Mouse (Mus musculus) hindbrain, embryonic 12.5 days (tissue): Measurements from ENCODE around the gene Vwa5b2. TPM values are rescaled to one million over a fixed set of nuclear protein-coding genes. Genes with fewer than 3 reads are reported as not detected.
A peak's percentile ranks its signal among the peaks of the same experiment; 100 is the strongest.

ENCODE experiments used
- ATAC-seq: fragments of 200-750 bp; cut with Nextera tagmentation; 2 replicates; pipeline ENCODE4 v1.8.0; 2017; ENCODE audit warnings: moderate TSS enrichment; ENCODE audit not compliant: low FRiP score
- H3K27ac ChIP-seq: fragments of 300-500 bp; sonication (generic); 2 replicates; pipeline ENCODE4 v1.5.1; 2016; ENCODE audit warnings: mild to moderate bottlenecking
- H3K27me3 ChIP-seq: fragments of 300-500 bp; sonication (generic); 2 replicates; pipeline ENCODE4 v1.6.1; 2016; ENCODE audit warnings: mild to moderate bottlenecking
- H3K36me3 ChIP-seq: fragments of 300-500 bp; sonication (generic); 2 replicates; pipeline ENCODE4 v1.6.1; 2016; ENCODE audit warnings: mild to moderate bottlenecking
- H3K4me1 ChIP-seq: fragments of 300-500 bp; sonication (generic); 2 replicates; pipeline ENCODE4 v1.6.1; 2016
- H3K4me2 ChIP-seq: fragments of 300-500 bp; sonication (generic); replicated peaks from 2 replicates; pipeline ENCODE4 v1.6.1; 2016; ENCODE audit warnings: mild to moderate bottlenecking
- H3K4me3 ChIP-seq: fragments of 300-500 bp; sonication (generic); 2 replicates; pipeline ENCODE4 v1.5.1; 2016; ENCODE audit warnings: mild to moderate bottlenecking
- H3K9ac ChIP-seq: fragments of 300-500 bp; sonication (generic); 2 replicates; pipeline ENCODE4 v1.6.1; 2016; ENCODE audit warnings: mild to moderate bottlenecking, moderate library complexity
- H3K9me3 ChIP-seq: fragments of 300-500 bp; sonication (generic); replicated peaks from 2 replicates; pipeline ENCODE4 v1.6.1; 2016; ENCODE audit warnings: mild to moderate bottlenecking
- WGBS: fragments of 180-500 bp; shearing (Covaris S2); methylation state at CpG from one replicate; pipeline ENCODE4 v1.1.7; 2016; 5-methylcytosine and 5-hydroxymethylcytosine counted together
- microRNA counts: library from miRNA; unstranded; fragments of <30 nt; microRNA quantifications from one replicate; lab custom pipeline; 2017
- microRNA-seq: library from miRNA; unstranded; fragments of <30 nt; microRNA quantifications from one replicate; pipeline ENCODE4, GENCODE M21; 2017
- polyA plus RNA-seq: library from polyadenylated mRNA; unstranded; fragments of >200 nt; fragmentation: Nextera tagmentation; extraction: Ambion mirVana; gene quantifications from 2 replicates; pipeline ENCODE4 v1.2.1, GENCODE M21; 2016

Vwa5b2 gene
- polyA plus RNA-seq, 1 experiment from 2014 or later, result 11.0 TPM

DNA sequence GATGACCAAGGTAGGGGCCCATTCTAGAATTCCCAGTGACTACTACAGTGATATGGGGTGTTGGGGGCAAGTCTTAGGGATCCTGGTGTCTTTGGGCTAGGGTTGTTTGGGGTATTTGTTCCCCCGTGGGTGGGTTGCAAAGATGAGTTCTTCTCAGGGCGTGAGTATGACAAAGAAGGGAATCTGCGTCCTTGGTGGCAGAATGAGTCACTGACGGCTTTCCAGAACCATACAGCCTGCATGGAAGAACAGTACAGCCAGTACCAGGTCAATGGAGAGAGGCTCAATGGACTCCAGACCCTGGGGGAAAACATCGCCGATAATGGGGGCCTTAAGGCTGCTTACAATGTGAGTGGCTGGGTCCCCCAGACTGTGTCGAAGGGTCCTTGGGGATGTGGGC is 54.6 kb downstream of the Vwa5b2 start:
- WGBS, result 91% methylated on average over 7 of the region's 7 CpGs
- H3K27ac ChIP-seq, result no peak overlapping the region

DNA sequence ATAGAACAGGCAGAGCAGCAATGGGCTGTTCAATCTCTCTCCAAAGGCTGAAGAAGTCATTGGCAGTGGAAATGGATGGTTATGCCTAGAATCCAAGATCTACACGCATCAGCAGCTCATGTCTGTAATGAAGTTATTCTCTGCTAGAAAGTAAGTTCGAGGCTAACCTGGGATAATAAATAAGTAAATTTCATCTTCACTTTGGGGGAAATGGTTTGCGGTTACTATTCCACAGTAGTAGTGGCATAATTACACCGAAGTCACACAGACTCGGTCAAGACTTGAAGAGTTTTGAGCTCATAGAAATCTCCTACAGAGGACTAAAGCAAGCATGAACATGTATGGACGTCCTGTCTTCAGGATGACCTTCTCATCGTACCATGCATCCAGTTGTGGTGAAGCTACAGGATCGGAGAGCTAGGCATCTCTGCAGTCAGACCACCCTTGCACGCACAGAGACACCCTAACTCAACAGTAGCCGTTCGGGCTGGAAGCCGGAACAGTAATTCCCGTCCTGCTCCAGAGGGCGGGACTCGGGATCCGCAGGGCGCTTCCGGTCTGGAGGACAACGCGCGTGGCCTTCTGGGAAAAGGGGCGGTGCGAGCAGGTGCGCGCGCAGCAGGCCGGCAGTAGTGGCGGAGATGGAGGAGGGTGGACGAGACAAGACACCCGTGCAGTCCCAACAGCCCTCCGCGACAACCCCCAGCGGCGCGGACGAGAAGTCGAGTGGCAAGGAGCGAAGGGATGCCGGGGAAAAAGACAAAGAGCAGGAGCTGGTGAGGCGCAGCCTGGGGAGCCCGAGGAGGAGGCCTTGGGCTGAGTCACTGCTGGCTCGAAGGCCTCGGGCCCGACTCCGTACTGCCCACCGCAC is 62.0 kb downstream of the Vwa5b2 start, which contains the start of gene Psmd2:
Gene Psmd2, plus strand, starts transcription at position 577 of the 871 bp plus-strand sequence.
- H3K9me3 ChIP-seq, result no peaks in the 10 kb centered on the region
- ATAC-seq, result peak; percentile 96
- peak within 1 kb of the TSS; percentile 87 for H3K4me3 ChIP-seq
- H3K4me1 ChIP-seq, result peaks cover 17% of the 10 kb centered on the region
- H3K9ac ChIP-seq, result peak within 1 kb of the TSS; percentile 91
- H3K27ac ChIP-seq, result peak within 1 kb of the TSS; percentile 78
- no peaks in the 10 kb centered on the region for H3K27me3 ChIP-seq
- peak within 1 kb of the TSS; percentile 94 for H3K4me2 ChIP-seq
- H3K36me3 ChIP-seq, result peaks cover 22% of the 10 kb centered on the region
- 1% methylated on average over 46 of the region's 46 CpGs for WGBS

More for the DNA sequence above, 54.6 kb downstream of the Vwa5b2 start:
- no peak overlapping the region for H3K4me3 ChIP-seq
- H3K36me3 ChIP-seq, result no peaks in the 10 kb centered on the region
- no peaks in the 10 kb centered on the region for H3K27me3 ChIP-seq
- H3K9me3 ChIP-seq, result no peaks in the 10 kb centered on the region
- no peaks in the 10 kb centered on the region for H3K4me1 ChIP-seq
- H3K4me2 ChIP-seq, result no peak overlapping the region
- no peak for ATAC-seq
- no peak overlapping the region for H3K9ac ChIP-seq

DNA sequence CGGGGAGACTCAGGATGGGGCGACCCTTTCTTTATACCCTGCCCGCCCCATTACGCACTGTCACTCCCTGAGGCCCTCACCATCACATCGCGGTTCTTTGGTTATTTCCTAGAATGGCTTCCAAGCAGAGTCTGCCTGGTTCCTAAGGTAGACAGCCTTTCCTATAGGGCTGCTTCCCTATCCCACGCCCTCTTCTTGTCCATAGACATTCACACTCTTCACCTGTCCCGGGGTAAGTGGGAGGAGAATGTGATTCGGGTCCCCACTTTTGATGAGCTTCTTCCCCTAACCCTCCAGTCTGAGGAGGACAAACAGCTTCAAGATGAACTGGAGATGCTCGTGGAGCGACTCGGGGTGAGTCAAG is 62.7 kb downstream of the Vwa5b2 start:
- H3K9ac ChIP-seq, result peak overlapping the region; percentile 91
- H3K4me2 ChIP-seq, result peak overlapping the region; percentile 94
- H3K27me3 ChIP-seq, result no peaks in the 10 kb centered on the region
- H3K4me1 ChIP-seq, result peaks cover 17% of the 10 kb centered on the region
- no peaks in the 10 kb centered on the region for H3K9me3 ChIP-seq
- H3K36me3 ChIP-seq, result peaks cover 28% of the 10 kb centered on the region
- no peak for ATAC-seq
- WGBS, result 10% methylated on average over 12 of the region's 12 CpGs
- peak overlapping the region; percentile 87 for H3K4me3 ChIP-seq
- peak overlapping the region; percentile 78 for H3K27ac ChIP-seq

GRCm38 (mm10) chr16:20653315-20653714 is 64.0 kb downstream of the Vwa5b2 start:
- 57% methylated on average over 2 of the region's 2 CpGs for WGBS
- Histone ChIP-seq H3K27me3 (no peaks in the 10 kb centered on the region), H3K4me3 (no peak overlapping the region)

More at GRCm38 (mm10) chr16:20653315-20653714, 64.0 kb downstream of the Vwa5b2 start:
- Histone ChIP-seq H3K36me3 (peaks cover 42% of the 10 kb centered on the region), H3K4me1 (peaks cover 17% of the 10 kb centered on the region), H3K9ac (no peak overlapping the region), H3K9me3 (no peaks in the 10 kb centered on the region), H3K27ac (no peak overlapping the region), H3K4me2 (no peak overlapping the region)
- no peak for ATAC-seq

MicroRNAs encoded within 50 kb of the gene (microRNA counts, 519-probe panel; counts per million panel counts)
- 3,980 counts per million, percentile 81 among the panel's probes with 10 or more counts for microRNA mmu-miR-1224 (lab: Ali Mortazavi, UCI)

Small RNA genes within 50 kb of the gene (microRNA-seq; reads per million reads assigned to microRNA genes)
- 14.4 reads per million, percentile 26 among the genes with 10 or more reads in this experiment for gene Mir1224

Other genes starting within 250 kb of the Vwa5b2 start
- 139 and 143 TPM in 2 replicates for gene Abcc5, start 163.1 kb upstream of the Vwa5b2 start, polyA plus RNA-seq
- 118 and 127 TPM in 2 replicates for gene Eif2b5, start 90.7 kb upstream of the Vwa5b2 start, polyA plus RNA-seq
- gene Dvl3, start 72.5 kb upstream of the Vwa5b2 start, polyA plus RNA-seq, result 51.6 and 60.5 TPM in 2 replicates
- 901 and 915 TPM in 2 replicates for gene Ap2m1, start 54.0 kb upstream of the Vwa5b2 start, polyA plus RNA-seq
- gene Abcf3, start 40.9 kb upstream of the Vwa5b2 start, polyA plus RNA-seq, result 72.7 and 76.2 TPM in 2 replicates
- gene Eef1akmt4, start 22.1 kb downstream of the Vwa5b2 start, polyA plus RNA-seq, result 16.6 and 20.1 TPM in 2 replicates
- gene Gm49333, start 22.1 kb downstream of the Vwa5b2 start, polyA plus RNA-seq, result 0.20 TPM in 1 of 2 replicates, not detected in the other
- gene Alg3, start 22.3 kb downstream of the Vwa5b2 start, polyA plus RNA-seq, result 40.0 and 42.6 TPM in 2 replicates
- gene Camk2n2, start 31.8 kb downstream of the Vwa5b2 start, polyA plus RNA-seq, result 9.1 TPM in 2 replicates
- gene Ece2, start 40.4 kb downstream of the Vwa5b2 start, polyA plus RNA-seq, result 7.7 and 10.2 TPM in 2 replicates
- 397 and 411 TPM in 2 replicates for gene Psmd2, start 62.2 kb downstream of the Vwa5b2 start, polyA plus RNA-seq
- gene Eif4g1, start 78.8 kb downstream of the Vwa5b2 start, polyA plus RNA-seq, result 197 and 200 TPM in 2 replicates
- 19.4 and 19.8 TPM in 2 replicates for gene Fam131a, start 103.8 kb downstream of the Vwa5b2 start, polyA plus RNA-seq
- gene Polr2h, start 128.2 kb downstream of the Vwa5b2 start, polyA plus RNA-seq, result 68.6 and 80.7 TPM in 2 replicates
- 40.0 and 40.5 TPM in 2 replicates for gene Clcn2, start 128.3 kb downstream of the Vwa5b2 start, polyA plus RNA-seq
- gene Chrd, start 143.7 kb downstream of the Vwa5b2 start, polyA plus RNA-seq, result 6.0 and 6.4 TPM in 2 replicates
- 0.96 and 0.98 TPM in 2 replicates for gene Thpo, start 145.0 kb downstream of the Vwa5b2 start, polyA plus RNA-seq